Mouse (Mus musculus): ENCODE measurements at regions not wholly inside any gene's neighbourhood (a gene's known extent, or its start where the extent isn't known, plus 50 kb on each side); places are given as distances from the start of the nearest gene placed in this dataset.

DNA sequence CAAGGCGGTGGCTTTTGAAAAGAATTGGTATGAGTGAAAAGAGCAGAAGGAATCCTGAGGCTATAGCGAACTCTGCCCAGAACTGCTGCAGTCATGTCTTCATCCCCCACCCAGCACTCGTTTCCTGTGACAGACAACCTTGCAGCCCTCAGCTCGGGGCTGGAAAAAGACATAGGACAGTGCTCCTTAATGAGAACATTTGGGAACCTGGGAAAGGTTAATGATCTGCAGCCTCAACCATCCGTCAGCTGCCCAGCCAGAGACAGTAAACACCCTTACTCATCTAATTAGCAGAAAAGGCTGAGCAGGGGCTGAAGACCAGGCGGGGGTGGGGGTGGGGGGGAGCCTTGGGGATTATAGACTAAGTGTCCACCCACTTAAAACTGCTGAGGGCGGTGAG, 76.3 kb upstream of the Arhgap36 start:
- Histone ChIP-seq H3K4me2 (replicated peaks) (no peak overlapping the region), H3K4me3 (replicated peaks; ENCODE audit: low read length) (no peak overlapping the region), H3K27ac (no peak overlapping the region), H3K9me3 (ENCODE audit: control insufficient read depth, low read length) (no peaks in the 10 kb centered on the region), H3K27me3 (ENCODE audit: control insufficient read depth, insufficient read depth, low read length) (no peaks in the 10 kb centered on the region), H3K9ac (no peak overlapping the region), H3K36me3 (replicated peaks; ENCODE audit: control insufficient read depth, insufficient read depth) (no peaks in the 10 kb centered on the region), H3K4me1 (replicated peaks; ENCODE audit: control insufficient read depth, insufficient read depth, low read length) (no peaks in the 10 kb centered on the region)
- 45% methylated on average over 7 of the region's 7 CpGs for WGBS
- ATAC-seq (ENCODE audit: low FRiP score) (no peak), DNase-seq (ENCODE audit: low spot score) (no peak)

DNA sequence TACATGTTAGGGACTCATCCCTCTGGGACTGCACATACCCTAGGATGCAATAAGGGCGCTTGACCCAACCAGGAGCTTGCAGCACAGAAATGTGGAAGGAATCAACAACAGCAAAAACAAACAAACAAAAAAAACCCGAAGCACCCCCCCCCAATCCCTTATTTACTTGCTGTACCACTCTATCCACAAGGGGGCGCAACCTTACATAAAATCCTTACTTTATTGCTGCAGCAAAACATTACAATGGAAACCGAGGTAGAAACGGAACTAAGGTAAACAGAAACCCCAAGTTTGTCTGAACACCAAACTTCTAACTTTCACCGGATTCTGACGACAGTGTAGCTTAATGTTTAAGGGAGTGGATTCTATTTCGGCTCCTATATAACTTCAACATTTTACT, 86.7 kb upstream of the Arhgap36 start:
- no peak for ATAC-seq (ENCODE audit: low FRiP score)
- Histone ChIP-seq H3K4me1 (replicated peaks; ENCODE audit: control insufficient read depth, insufficient read depth, low read length) (no peaks in the 10 kb centered on the region), H3K4me3 (replicated peaks; ENCODE audit: low read length) (no peak overlapping the region), H3K36me3 (replicated peaks; ENCODE audit: control insufficient read depth, insufficient read depth) (no peaks in the 10 kb centered on the region), H3K27me3 (ENCODE audit: control insufficient read depth, insufficient read depth, low read length) (no peaks in the 10 kb centered on the region), H3K4me2 (replicated peaks) (no peak overlapping the region), H3K9ac (no peak overlapping the region), H3K9me3 (ENCODE audit: control insufficient read depth, low read length) (no peaks in the 10 kb centered on the region), H3K27ac (no peak overlapping the region)
- DNase-seq (ENCODE audit: low spot score) = peak; percentile 62
- 24% methylated on average over 8 of the region's 8 CpGs for WGBS

DNA sequence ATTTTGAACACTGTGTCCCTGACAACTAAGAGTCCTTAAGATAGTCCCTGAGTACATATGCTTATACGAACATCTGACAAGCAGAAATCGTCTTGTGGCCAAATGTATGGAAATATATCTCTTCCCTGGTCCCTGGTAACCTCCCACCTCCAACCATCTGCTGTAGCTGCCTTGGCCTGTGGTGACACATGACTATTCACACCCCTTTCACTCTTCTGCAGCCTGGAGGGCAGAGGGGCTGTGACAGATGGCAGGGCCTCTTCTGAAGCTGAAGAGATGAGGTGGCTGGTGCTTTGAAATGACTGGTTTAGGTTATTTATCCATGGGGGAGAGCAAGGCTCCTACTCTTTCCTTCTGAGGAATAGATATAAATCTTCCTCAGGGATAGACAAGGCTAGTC, 82.3 kb upstream of the Enox2 start:
- DNase-seq (ENCODE audit: low spot score) (no peak), ATAC-seq (ENCODE audit: low FRiP score) (no peak)
- Histone ChIP-seq H3K4me2 (replicated peaks) (no peak overlapping the region), H3K27ac (no peak overlapping the region), H3K4me1 (replicated peaks; ENCODE audit: control insufficient read depth, insufficient read depth, low read length) (no peaks in the 10 kb centered on the region), H3K36me3 (replicated peaks; ENCODE audit: control insufficient read depth, insufficient read depth) (no peaks in the 10 kb centered on the region), H3K9ac (no peak overlapping the region), H3K4me3 (replicated peaks; ENCODE audit: low read length) (no peak overlapping the region), H3K9me3 (ENCODE audit: control insufficient read depth, low read length) (no peaks in the 10 kb centered on the region), H3K27me3 (ENCODE audit: control insufficient read depth, insufficient read depth, low read length) (no peaks in the 10 kb centered on the region)
- WGBS = 54% methylated on average over 2 of the region's 2 CpGs

DNA sequence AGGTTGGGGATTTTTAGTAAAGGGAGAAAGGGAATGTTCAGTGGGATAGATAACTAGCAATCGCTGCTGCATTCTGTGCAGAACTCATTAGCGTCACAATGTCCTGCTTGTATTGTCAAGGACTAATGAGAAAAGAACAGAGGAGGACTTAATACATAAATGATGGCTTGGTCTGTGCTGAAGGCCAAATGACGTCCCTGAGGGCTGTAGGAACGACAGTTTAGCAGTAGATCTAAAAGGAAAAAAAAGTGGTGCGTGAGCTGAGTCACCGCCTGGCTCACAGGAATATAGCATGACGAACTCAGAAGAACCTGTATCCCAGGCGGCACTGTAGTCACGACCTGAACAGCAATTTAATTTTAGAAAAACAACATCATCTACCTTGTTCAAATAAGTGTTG, 81.3 kb upstream of the Enox2 start:
- Histone ChIP-seq H3K36me3 (replicated peaks; ENCODE audit: control insufficient read depth, insufficient read depth) (no peaks in the 10 kb centered on the region), H3K9me3 (ENCODE audit: control insufficient read depth, low read length) (no peaks in the 10 kb centered on the region), H3K4me1 (replicated peaks; ENCODE audit: control insufficient read depth, insufficient read depth, low read length) (no peaks in the 10 kb centered on the region), H3K27me3 (ENCODE audit: control insufficient read depth, insufficient read depth, low read length) (no peaks in the 10 kb centered on the region), H3K4me3 (replicated peaks; ENCODE audit: low read length) (no peak overlapping the region), H3K4me2 (replicated peaks) (no peak overlapping the region), H3K9ac (no peak overlapping the region), H3K27ac (no peak overlapping the region)
- DNase-seq (ENCODE audit: low spot score) (no peak), ATAC-seq (ENCODE audit: low FRiP score) (no peak)
- 45% methylated on average over 9 of the region's 9 CpGs for WGBS

DNA sequence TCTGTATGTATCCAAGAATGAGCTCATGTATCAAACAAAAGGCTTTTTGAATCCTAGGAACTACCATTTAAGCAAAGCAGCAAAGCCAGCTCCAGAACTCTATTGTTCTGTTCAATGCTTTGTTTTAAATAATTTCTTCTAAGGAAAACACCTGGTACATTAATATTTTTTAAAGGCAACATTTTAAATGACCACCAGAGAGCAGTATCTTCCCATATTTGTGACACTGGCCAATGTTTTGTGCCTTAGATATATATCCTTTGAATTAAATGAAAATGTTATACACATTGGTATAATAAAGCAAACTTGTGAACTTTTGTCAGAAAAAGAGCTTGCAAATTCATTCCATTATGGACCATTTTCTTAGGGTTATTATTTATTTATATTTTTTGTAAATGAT, 58.4 kb upstream of the Enox2 start:
- H3K9me3 ChIP-seq (ENCODE audit: control insufficient read depth, low read length) = no peaks in the 10 kb centered on the region
- H3K4me2 ChIP-seq (replicated peaks) = no peak overlapping the region
- no peaks in the 10 kb centered on the region for H3K27me3 ChIP-seq (ENCODE audit: control insufficient read depth, insufficient read depth, low read length)
- ATAC-seq (ENCODE audit: low FRiP score) (no peak), DNase-seq (ENCODE audit: low spot score) (peak; percentile 49)
- H3K27ac ChIP-seq = no peak overlapping the region
- H3K9ac ChIP-seq = no peak overlapping the region
- H3K4me3 ChIP-seq (replicated peaks; ENCODE audit: low read length) = no peak overlapping the region
- H3K36me3 ChIP-seq (replicated peaks; ENCODE audit: control insufficient read depth, insufficient read depth) = no peaks in the 10 kb centered on the region
- H3K4me1 ChIP-seq (replicated peaks; ENCODE audit: control insufficient read depth, insufficient read depth, low read length) = no peaks in the 10 kb centered on the region

Data from hindbrain, embryonic 14.5 days (tissue).